Mouse (Mus musculus) intestine, embryonic 16.5 days (tissue): ENCODE results near the gene Olfr1184. TPM values are rescaled to one million over a fixed set of nuclear protein-coding genes. Genes with fewer than 3 reads are reported as not detected.
"Not testable (repeated sequence)": the region's sequence is repeated elsewhere in the genome, so short reads cannot be mapped to it uniquely, and the experiment has no call there.

Experiments used
- ATAC-seq: fragments of 200-750 bp; cut with Nextera tagmentation; 2 replicates; pipeline ENCODE4 v1.8.0; 2017; ENCODE audit warnings: moderate TSS enrichment, moderate library complexity
- H3K27ac ChIP-seq: fragments of 300-500 bp; sonication (generic); 2 replicates; pipeline ENCODE4 v1.5.1; 2014; ENCODE audit warnings: mild to moderate bottlenecking, low read length
- H3K27me3 ChIP-seq: fragments of 300-500 bp; sonication (generic); replicated peaks from 2 replicates; pipeline ENCODE4 v1.6.1; 2014; ENCODE audit warnings: low read length, control low read depth, mixed read lengths; ENCODE audit not compliant: control insufficient read depth, insufficient read depth
- H3K36me3 ChIP-seq: fragments of 300-500 bp; sonication (generic); 2 replicates; pipeline ENCODE4 v1.6.1; 2014; ENCODE audit warnings: low read length, control low read depth; ENCODE audit not compliant: control insufficient read depth, insufficient read depth
- H3K4me1 ChIP-seq: fragments of 300-500 bp; sonication (generic); 2 replicates; pipeline ENCODE4 v1.6.1; 2014; ENCODE audit warnings: low read length, control low read depth, mixed read lengths; ENCODE audit not compliant: control insufficient read depth, insufficient read depth
- H3K4me2 ChIP-seq: fragments of 300-500 bp; sonication (generic); 2 replicates; pipeline ENCODE4 v1.6.1; 2014; ENCODE audit warnings: low read depth, low read length, control low read depth
- H3K4me3 ChIP-seq: fragments of 300-500 bp; sonication (generic); 2 replicates; pipeline ENCODE4 v1.5.1; 2014; ENCODE audit warnings: mild to moderate bottlenecking, low read length
- H3K9ac ChIP-seq: fragments of 300-500 bp; sonication (generic); 2 replicates; pipeline ENCODE4 v1.6.1; 2014; ENCODE audit warnings: low read depth, low read length
- H3K9me3 ChIP-seq: fragments of 300-500 bp; sonication (generic); 2 replicates; pipeline ENCODE4 v1.6.1; 2016; ENCODE audit warnings: low read length, control low read depth; ENCODE audit not compliant: control insufficient read depth
- WGBS: fragments of 180-500 bp; shearing (Covaris S2); extraction: QIAGEN DNeasy Blood & Tissue Kit; methylation state at CpG from one replicate; pipeline ENCODE4 v1.1.7; 2014; 5-methylcytosine and 5-hydroxymethylcytosine counted together
- polyA plus RNA-seq: library from polyadenylated mRNA; unstranded; fragments of >200 nt; fragmentation: Nextera tagmentation; extraction: Ambion mirVana; gene quantifications from 2 replicates; pipeline ENCODE4 v1.2.1, GENCODE M21; 2015

Gene Olfr1184
- polyA plus RNA-seq: not detected in 2 replicates

GRCm38 (mm10) chr2:88483298-88483697, at the start of gene Olfr1184:
Gene Olfr1184, plus strand, starts transcription at chr2:88483598.
- no peak within 1 kb of the TSS for H3K4me3 ChIP-seq
- no peak for ATAC-seq

GRCm38 (mm10) chr2:88449031-88449430, 34.4 kb upstream of the Olfr1184 start, which contains the start of gene Gm13757:
Gene Gm13757, minus strand, starts transcription at chr2:88449131.
- Histone ChIP-seq H3K27ac (no peak within 1 kb of the TSS), H3K4me2 (no peak within 1 kb of the TSS), H3K36me3 (no peaks in the 10 kb centered on the region), H3K9me3 (no peaks in the 10 kb centered on the region), H3K4me1 (no peaks in the 10 kb centered on the region), H3K4me3 (no peak within 1 kb of the TSS), H3K27me3 (no peaks in the 10 kb centered on the region), H3K9ac (no peak within 1 kb of the TSS)
- no peak for ATAC-seq
- WGBS: 79% methylated on average over 1 of the region's 1 CpGs

More at GRCm38 (mm10) chr2:88483298-88483697, at the start of gene Olfr1184:
- Histone ChIP-seq H3K4me1 (no peaks in the 10 kb centered on the region), H3K4me2 (no peak within 1 kb of the TSS), H3K9ac (no peak within 1 kb of the TSS), H3K36me3 (no peaks in the 10 kb centered on the region), H3K9me3 (no peaks in the 10 kb centered on the region), H3K27me3 (no peaks in the 10 kb centered on the region), H3K27ac (no peak within 1 kb of the TSS)
- 86% methylated on average over 2 of the region's 2 CpGs for WGBS

GRCm38 (mm10) chr2:88454567-88454966, 28.8 kb upstream of the Olfr1184 start, which contains the start of gene Olfr1183:
Gene Olfr1183, plus strand, starts transcription at chr2:88454867.
- H3K9ac ChIP-seq, H3K4me1 ChIP-seq, H3K4me3 ChIP-seq, ATAC-seq, H3K36me3 ChIP-seq, H3K9me3 ChIP-seq, H3K4me2 ChIP-seq, H3K27ac ChIP-seq, H3K27me3 ChIP-seq: not testable (repeated sequence)
- 92% methylated on average over 1 of the region's 1 CpGs for WGBS

GRCm38 (mm10) chr2:88493020-88493419, 9.6 kb downstream of the Olfr1184 start, which contains the start of gene Olfr1185-ps1:
Gene Olfr1185-ps1, plus strand, starts transcription at chr2:88493320.
- H3K4me2 ChIP-seq: no peak within 1 kb of the TSS
- H3K4me3 ChIP-seq: no peak within 1 kb of the TSS
- no peak within 1 kb of the TSS for H3K9ac ChIP-seq
- 62% methylated on average over 2 of the region's 2 CpGs for WGBS
- no peaks in the 10 kb centered on the region for H3K4me1 ChIP-seq
- no peak within 1 kb of the TSS for H3K27ac ChIP-seq
- H3K27me3 ChIP-seq: no peaks in the 10 kb centered on the region
- no peaks in the 10 kb centered on the region for H3K36me3 ChIP-seq
- ATAC-seq: no peak
- H3K9me3 ChIP-seq: no peaks in the 10 kb centered on the region

DNA sequence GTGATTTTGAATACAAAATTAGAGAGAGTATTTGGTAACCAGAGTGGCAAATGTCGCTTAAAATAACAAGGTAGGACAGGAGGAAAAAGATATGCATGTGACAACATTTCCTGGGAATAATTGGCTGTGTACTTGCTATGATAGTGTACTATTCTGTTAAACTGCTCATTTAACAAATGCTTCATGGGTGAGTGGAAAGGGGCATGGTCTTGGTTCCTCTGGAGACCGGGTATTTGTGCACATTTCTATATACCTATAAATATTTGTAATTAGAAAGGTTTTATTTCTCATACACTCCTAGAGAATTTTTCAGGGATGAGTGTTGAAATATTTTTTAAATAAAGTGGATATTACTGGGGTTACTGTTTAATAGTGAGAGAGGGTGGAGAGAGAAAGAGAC, 34.9 kb downstream of the Olfr1184 start, which contains the start of gene Olfr1186:
Gene Olfr1186 (plus strand): TSS at position 301 of the 400 bp plus-strand sequence.
- H3K9me3 ChIP-seq: no peaks in the 10 kb centered on the region
- no peaks in the 10 kb centered on the region for H3K27me3 ChIP-seq
- WGBS: 80% methylated on average over 2 of the region's 2 CpGs
- H3K27ac ChIP-seq: no peak within 1 kb of the TSS
- H3K9ac ChIP-seq: no peak within 1 kb of the TSS
- H3K4me2 ChIP-seq: no peak within 1 kb of the TSS
- no peaks in the 10 kb centered on the region for H3K4me1 ChIP-seq
- H3K4me3 ChIP-seq: no peak within 1 kb of the TSS
- no peaks in the 10 kb centered on the region for H3K36me3 ChIP-seq
- ATAC-seq: no peak

GRCm38 (mm10) chr2:88525720-88526119, 42.3 kb downstream of the Olfr1184 start:
- Histone ChIP-seq H3K4me1 (no peaks in the 10 kb centered on the region), H3K4me3 (no peak overlapping the region), H3K27me3 (no peaks in the 10 kb centered on the region), H3K9me3 (no peaks in the 10 kb centered on the region), H3K36me3 (no peaks in the 10 kb centered on the region), H3K27ac (no peak overlapping the region), H3K9ac (no peak overlapping the region), H3K4me2 (no peak overlapping the region)
- peak; percentile 95 for ATAC-seq
- 62% methylated on average over 3 of the region's 3 CpGs for WGBS

Other genes with a start within 250 kb of the Olfr1184 start
- gene Olfr1173, start 203.7 kb upstream of the Olfr1184 start, polyA plus RNA-seq: not detected in 2 replicates
- gene Olfr1174-ps, start 168.5 kb upstream of the Olfr1184 start, polyA plus RNA-seq: 0.11 TPM in 1 of 2 replicates, not detected in the other
- not detected in 2 replicates for gene Olfr1175-ps, start 156.4 kb upstream of the Olfr1184 start, polyA plus RNA-seq
- not detected in 2 replicates for gene Olfr1176, start 146.9 kb upstream of the Olfr1184 start, polyA plus RNA-seq
- gene Olfr1177-ps, start 137.1 kb upstream of the Olfr1184 start, polyA plus RNA-seq: not detected in 2 replicates
- gene Olfr1178, start 96.5 kb upstream of the Olfr1184 start, polyA plus RNA-seq: not detected in 2 replicates
- gene Olfr1179, start 77.1 kb upstream of the Olfr1184 start, polyA plus RNA-seq: not detected in 2 replicates
- not detected in 2 replicates for gene Olfr1180, start 64.4 kb upstream of the Olfr1184 start, polyA plus RNA-seq
- gene Olfr1181, start 57.4 kb upstream of the Olfr1184 start, polyA plus RNA-seq: not detected in 2 replicates
- gene Gm13757, start 34.5 kb upstream of the Olfr1184 start, polyA plus RNA-seq: not detected in 2 replicates
- gene Olfr1183, start 28.7 kb upstream of the Olfr1184 start, polyA plus RNA-seq: not detected in 2 replicates
- gene Olfr1185-ps1, start 9.7 kb downstream of the Olfr1184 start, polyA plus RNA-seq: not detected in 2 replicates
- not detected in 2 replicates for gene Olfr1186, start 35.0 kb downstream of the Olfr1184 start, polyA plus RNA-seq
- gene Olfr1188, start 73.3 kb downstream of the Olfr1184 start, polyA plus RNA-seq: not detected in 2 replicates
- not detected in 2 replicates for gene Olfr1189, start 102.9 kb downstream of the Olfr1184 start, polyA plus RNA-seq
- gene Olfr1191-ps1, start 156.9 kb downstream of the Olfr1184 start, polyA plus RNA-seq: not detected in 2 replicates
- gene Olfr1192-ps1, start 164.9 kb downstream of the Olfr1184 start, polyA plus RNA-seq: not detected in 2 replicates
- gene Olfr1193, start 192.0 kb downstream of the Olfr1184 start, polyA plus RNA-seq: not detected in 2 replicates
- not detected in 2 replicates for gene Olfr1195, start 205.6 kb downstream of the Olfr1184 start, polyA plus RNA-seq
- not detected in 2 replicates for gene Olfr1196, start 221.0 kb downstream of the Olfr1184 start, polyA plus RNA-seq
- gene Olfr1197, start 248.8 kb downstream of the Olfr1184 start, polyA plus RNA-seq: not detected in 2 replicates